Mouse (Mus musculus) kidney, postnatal 0 days (tissue): ENCODE measurements at regions not wholly inside any gene's neighbourhood (a gene's known extent, or its start where the extent isn't known, plus 50 kb on each side); places are given as distances from the start of the nearest gene placed in this dataset.

Experiments
- ATAC-seq: fragments of 200-750 bp; cut with Nextera tagmentation; replicated peaks from 2 replicates; pipeline ENCODE4 v1.8.0; 2017; ENCODE audit warnings: low read depth, moderate number of reproducible peaks, moderate TSS enrichment, moderate library complexity; ENCODE audit not compliant: low FRiP score
- DNase-seq: peaks from one replicate; pipeline ENCODE4 v3.0.0-alpha.2; 2016; ENCODE audit warnings: low spot score
- H3K27ac ChIP-seq: fragments of 300-500 bp; sonication (generic); 2 replicates; pipeline ENCODE4 v1.5.1; 2014; ENCODE audit warnings: mild to moderate bottlenecking
- H3K27me3 ChIP-seq: fragments of 300-500 bp; sonication (generic); 2 replicates; pipeline ENCODE4 v1.6.1; 2014; ENCODE audit warnings: low read length, mixed read lengths; ENCODE audit not compliant: insufficient read depth
- H3K36me3 ChIP-seq: fragments of 300-500 bp; sonication (generic); 2 replicates; pipeline ENCODE4 v1.6.1; 2014; ENCODE audit warnings: low read length, mixed read lengths; ENCODE audit not compliant: insufficient read depth
- H3K4me1 ChIP-seq: fragments of 300-500 bp; sonication (generic); replicated peaks from 2 replicates; pipeline ENCODE4 v1.6.1; 2014; ENCODE audit warnings: antibody characterized with exemption, low read length, mixed read lengths; ENCODE audit not compliant: insufficient read depth
- H3K4me2 ChIP-seq: fragments of 300-500 bp; sonication (generic); 2 replicates; pipeline ENCODE4 v1.6.1; 2014; ENCODE audit warnings: mild to moderate bottlenecking, low read length, moderate library complexity, mixed read lengths
- H3K4me3 ChIP-seq: fragments of 300-500 bp; sonication (generic); replicated peaks from 2 replicates; pipeline ENCODE4 v1.5.1; 2014; ENCODE audit warnings: low read depth, low read length
- H3K9ac ChIP-seq: fragments of 300-500 bp; sonication (generic); 2 replicates; pipeline ENCODE4 v1.6.1; 2014; ENCODE audit warnings: low read depth, low read length
- H3K9me3 ChIP-seq: fragments of 300-500 bp; sonication (generic); replicated peaks from 2 replicates; pipeline ENCODE4 v1.6.1; 2016; ENCODE audit warnings: low read length, inconsistent platforms, mixed read lengths
- CTCF ChIP-seq: IDR thresholded peaks from 2 replicates; pipeline ENCODE4 v1.5.1; 2016; ENCODE audit warnings: antibody characterized with exemption, low read depth, mild to moderate bottlenecking, moderate library complexity
- WGBS: fragments of 180-500 bp; shearing (Covaris S2); extraction: QIAGEN DNeasy Blood & Tissue Kit; methylation state at CpG from one replicate; pipeline ENCODE4 v1.1.7; 2014; 5-methylcytosine and 5-hydroxymethylcytosine counted together

DNA sequence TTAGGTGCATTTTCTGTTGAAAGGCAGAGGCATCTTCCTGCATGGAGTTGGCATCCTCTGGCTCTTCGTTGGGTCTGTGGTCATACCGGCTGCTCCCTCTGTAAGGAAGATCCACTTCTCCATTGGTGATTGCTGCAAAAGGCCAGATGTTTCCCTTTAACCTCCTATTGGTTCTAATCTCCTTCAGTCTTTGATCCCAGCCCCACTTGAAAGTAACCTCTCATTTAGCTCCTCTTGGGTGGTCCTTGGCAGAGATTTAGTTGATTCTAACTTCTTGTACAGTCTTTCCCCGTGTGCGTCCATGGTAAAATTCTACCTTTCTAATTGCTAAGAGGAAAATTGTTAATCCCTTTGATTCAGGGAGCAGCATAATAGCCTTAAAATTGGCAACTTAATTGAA is 347.4 kb upstream of the Ddhd1 start:
- H3K9me3 ChIP-seq, result no peaks in the 10 kb centered on the region
- no peaks in the 10 kb centered on the region for H3K27me3 ChIP-seq
- no peak overlapping the region for H3K9ac ChIP-seq
- WGBS, result 46% methylated on average over 4 of the region's 4 CpGs
- no peaks in the 10 kb centered on the region for H3K36me3 ChIP-seq
- no peak for TF ChIP-seq CTCF
- no peak for DNase-seq
- no peak overlapping the region for H3K4me3 ChIP-seq
- no peaks in the 10 kb centered on the region for H3K4me1 ChIP-seq
- no peak overlapping the region for H3K4me2 ChIP-seq
- ATAC-seq, result no peak
- H3K27ac ChIP-seq, result no peak overlapping the region

- DNase-seq (no peak), ATAC-seq (no peak)
- H3K4me1 ChIP-seq, result peaks cover 2% of the 10 kb centered on the region; the same call in 1 of the 2 replicates
- H3K9ac ChIP-seq, result no peak overlapping the region
- no peak overlapping the region for H3K4me3 ChIP-seq
- no peak for TF ChIP-seq CTCF
- H3K27me3 ChIP-seq, result no peaks in the 10 kb centered on the region
- no peaks in the 10 kb centered on the region for H3K9me3 ChIP-seq
- H3K4me2 ChIP-seq, result no peak overlapping the region
- 97% methylated on average over 2 of the region's 2 CpGs for WGBS
- H3K27ac ChIP-seq, result no peak overlapping the region
- H3K36me3 ChIP-seq, result no peaks in the 10 kb centered on the region
Observed at GRCm38 (mm10) chr14:46013232-46013631, 355.3 kb upstream of the Ddhd1 start.

DNA sequence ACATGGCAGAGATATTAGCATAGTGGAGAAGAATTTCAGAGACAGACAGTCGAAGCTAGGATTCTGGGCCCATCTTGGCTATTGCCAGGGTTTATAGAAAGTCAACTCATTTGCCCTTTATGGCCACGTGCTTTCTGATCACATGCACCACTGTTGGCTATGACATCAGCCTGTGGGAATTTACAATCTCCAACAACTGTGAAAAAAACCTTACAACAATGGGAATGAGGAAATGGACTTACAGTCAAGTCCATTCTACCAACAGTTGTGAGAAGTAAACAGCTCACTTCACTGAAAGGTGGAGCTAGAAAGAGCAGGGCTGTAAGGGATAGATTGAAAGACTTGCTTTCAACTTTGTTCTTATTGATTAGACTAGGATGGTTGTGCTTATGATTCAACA is 356.1 kb upstream of the Ddhd1 start:
- WGBS, result 61% methylated on average over 2 of the region's 2 CpGs
- Histone ChIP-seq H3K9ac (no peak overlapping the region), H3K27ac (no peak overlapping the region), H3K4me1 (peaks cover 3% of the 10 kb centered on the region; the same call in 1 of the 2 replicates), H3K27me3 (no peaks in the 10 kb centered on the region), H3K4me3 (no peak overlapping the region), H3K36me3 (no peaks in the 10 kb centered on the region), H3K9me3 (no peaks in the 10 kb centered on the region), H3K4me2 (no peak overlapping the region)
- DNase-seq (no peak), ATAC-seq (no peak)
- TF ChIP-seq CTCF, result no peak

DNA sequence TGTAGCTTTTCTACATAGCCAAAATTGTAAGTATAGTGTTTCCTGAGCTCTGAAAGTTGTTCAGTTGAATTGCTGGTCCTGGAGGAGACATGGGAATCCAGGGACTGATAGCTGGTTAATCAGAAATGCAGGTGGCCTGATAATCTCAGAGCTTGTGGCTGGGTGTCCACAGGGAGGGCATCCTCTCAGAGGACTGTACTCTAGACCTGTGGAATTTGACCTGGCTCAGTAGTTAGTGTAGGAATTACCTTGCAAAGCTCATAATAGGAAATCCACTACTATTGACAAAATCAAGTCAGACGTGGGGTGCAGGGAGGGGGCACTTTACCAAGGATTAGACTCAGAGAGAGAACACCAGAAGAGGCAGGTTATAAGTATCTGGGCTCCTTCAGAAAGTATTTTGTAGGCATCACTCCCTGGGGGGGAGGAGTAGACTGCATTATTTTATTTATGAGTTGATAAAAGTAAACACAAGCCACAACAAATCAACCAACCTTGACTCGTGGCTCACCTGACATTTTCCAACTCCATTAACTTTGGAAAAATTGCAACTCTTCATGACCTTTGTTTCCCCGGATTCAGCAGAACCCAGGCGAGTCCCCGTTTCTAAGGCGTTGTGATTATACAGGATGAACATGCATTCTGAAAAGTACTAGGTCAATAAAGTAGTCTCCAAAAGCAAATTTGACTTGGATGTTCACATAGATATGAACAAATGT is 357.9 kb upstream of the Ddhd1 start:
- H3K9me3 ChIP-seq, result no peaks in the 10 kb centered on the region
- DNase-seq (no peak), ATAC-seq (no peak)
- no peak overlapping the region for H3K9ac ChIP-seq
- H3K36me3 ChIP-seq, result no peaks in the 10 kb centered on the region
- peaks cover 3% of the 10 kb centered on the region; the same call in 1 of the 2 replicates for H3K4me1 ChIP-seq
- H3K27ac ChIP-seq, result no peak overlapping the region
- no peak overlapping the region for H3K4me3 ChIP-seq
- H3K4me2 ChIP-seq, result no peak overlapping the region
- TF ChIP-seq CTCF, result no peak
- WGBS, result 79% methylated on average over 6 of the region's 6 CpGs
- no peaks in the 10 kb centered on the region for H3K27me3 ChIP-seq

- WGBS, result 62% methylated on average over 4 of the region's 4 CpGs
- Histone ChIP-seq H3K9ac (no peak overlapping the region), H3K27me3 (no peaks in the 10 kb centered on the region), H3K9me3 (no peaks in the 10 kb centered on the region), H3K36me3 (no peaks in the 10 kb centered on the region), H3K4me3 (no peak overlapping the region), H3K4me2 (no peak overlapping the region), H3K27ac (no peak overlapping the region), H3K4me1 (peaks cover 3% of the 10 kb centered on the region; the same call in 1 of the 2 replicates)
- DNase-seq, result no peak
- no peak for TF ChIP-seq CTCF
- ATAC-seq, result no peak
Observed at GRCm38 (mm10) chr14:46016701-46017106, 358.8 kb upstream of the Ddhd1 start.

- ATAC-seq, result no peak
- 36% methylated on average over 3 of the region's 3 CpGs for WGBS
- Histone ChIP-seq H3K4me2 (no peak overlapping the region), H3K9ac (no peak overlapping the region), H3K27me3 (no peaks in the 10 kb centered on the region), H3K36me3 (no peaks in the 10 kb centered on the region), H3K4me1 (peaks cover 3% of the 10 kb centered on the region; the same call in 1 of the 2 replicates), H3K4me3 (no peak overlapping the region), H3K27ac (no peak overlapping the region), H3K9me3 (no peaks in the 10 kb centered on the region)
- no peak for DNase-seq
- no peak for TF ChIP-seq CTCF
Observed at GRCm38 (mm10) chr14:46017286-46017685, 359.3 kb upstream of the Ddhd1 start.

- TF ChIP-seq CTCF, result no peak
- Histone ChIP-seq H3K27ac (no peak overlapping the region), H3K9ac (no peak overlapping the region), H3K27me3 (no peaks in the 10 kb centered on the region), H3K36me3 (no peaks in the 10 kb centered on the region), H3K9me3 (no peaks in the 10 kb centered on the region), H3K4me1 (peaks cover 3% of the 10 kb centered on the region; the same call in 1 of the 2 replicates), H3K4me3 (no peak overlapping the region), H3K4me2 (no peak overlapping the region)
- WGBS, result 51% methylated on average over 6 of the region's 6 CpGs
- no peak for DNase-seq
- ATAC-seq, result no peak
Observed at GRCm38 (mm10) chr14:46017976-46018375, 360.0 kb upstream of the Ddhd1 start.
